Mouse (Mus musculus) frontal cortex, postnatal 14 days (tissue): ENCODE measurements around the gene Sult2a5.

Source experiments
- DNase-seq, 2 experiments: peaks; one replicate each; pipeline ENCODE4 v3.0.0; 2022; ENCODE audit warnings: low spot score in 2 of 2

Gene Sult2a5

DNA sequence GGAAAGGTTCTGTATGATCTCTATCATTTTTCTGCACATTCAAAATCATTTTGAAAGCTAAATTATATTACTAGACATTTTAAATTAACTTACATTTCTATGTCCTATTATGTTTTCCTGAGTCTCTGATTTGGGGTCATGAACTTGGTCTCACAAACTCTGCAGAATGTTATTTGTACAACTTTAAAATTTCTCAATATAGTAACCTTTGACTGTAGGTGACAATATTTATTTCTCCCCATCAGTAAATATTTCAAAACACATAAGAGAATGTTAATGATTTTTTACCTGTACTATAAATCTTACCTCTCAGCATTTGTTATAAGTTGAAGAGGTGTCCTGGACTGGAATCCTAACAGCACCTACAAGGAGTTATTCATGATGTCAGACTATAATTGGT lies at the start of gene Sult2a5:
Gene Sult2a5, plus strand, starts transcription at position 301 of the 400 bp plus-strand sequence.
- DNase-seq: no peak
